Mouse (Mus musculus) liver, embryonic 13.5 days (tissue): ENCODE measurements around the gene Cd22. TPM values are rescaled to one million over a fixed set of nuclear protein-coding genes. Genes with fewer than 3 reads are reported as not detected.
"Not testable (repeated sequence)": the region's sequence is repeated elsewhere in the genome, so short reads cannot be mapped to it uniquely, and the experiment has no call there.

Experiments used
- ATAC-seq: fragments of 200-750 bp; cut with Nextera tagmentation; 2 replicates; pipeline ENCODE4 v1.8.0; 2017; ENCODE audit warnings: low read depth, mild to moderate bottlenecking, moderate number of reproducible peaks, moderate library complexity
- DNase-seq: peaks from one replicate; pipeline ENCODE4 v3.0.0; 2022
- H3K27ac ChIP-seq: fragments of 300-500 bp; sonication (generic); 2 replicates; pipeline ENCODE4 v1.5.1; 2015; ENCODE audit warnings: moderate library complexity, mild to moderate bottlenecking, inconsistent platforms
- H3K27me3 ChIP-seq: fragments of 300-500 bp; sonication (generic); 2 replicates; pipeline ENCODE4 v1.6.1; 2015; ENCODE audit warnings: mild to moderate bottlenecking, inconsistent platforms
- H3K36me3 ChIP-seq: fragments of 300-500 bp; sonication (generic); 2 replicates; pipeline ENCODE4 v1.6.1; 2015; ENCODE audit warnings: mild to moderate bottlenecking, inconsistent platforms
- H3K4me1 ChIP-seq: fragments of 300-500 bp; sonication (generic); replicated peaks from 2 replicates; pipeline ENCODE4 v1.6.1; 2015; ENCODE audit warnings: inconsistent platforms
- H3K4me2 ChIP-seq: fragments of 300-500 bp; sonication (generic); 2 replicates; pipeline ENCODE4 v1.6.1; 2015; ENCODE audit warnings: inconsistent platforms, mild to moderate bottlenecking, moderate library complexity
- H3K4me3 ChIP-seq: fragments of 300-500 bp; sonication (generic); replicated peaks from 2 replicates; pipeline ENCODE4 v1.5.1; 2015; ENCODE audit warnings: mild to moderate bottlenecking, inconsistent platforms
- H3K9ac ChIP-seq: fragments of 300-500 bp; sonication (generic); 2 replicates; pipeline ENCODE4 v1.6.1; 2015; ENCODE audit warnings: mild to moderate bottlenecking, inconsistent platforms
- H3K9me3 ChIP-seq: fragments of 300-500 bp; sonication (generic); replicated peaks from 2 replicates; pipeline ENCODE4 v1.6.1; 2016; ENCODE audit warnings: inconsistent platforms
- WGBS: fragments of 180-500 bp; shearing (Covaris S2); methylation state at CpG from one replicate; pipeline ENCODE4 v1.1.7; 2015; ENCODE audit not compliant: insufficient replicate concordance; 5-methylcytosine and 5-hydroxymethylcytosine counted together
- polyA plus RNA-seq: library from polyadenylated mRNA; unstranded; fragments of >200 nt; fragmentation: Nextera tagmentation; extraction: Ambion mirVana; gene quantifications from 2 replicates; pipeline ENCODE4 v1.2.1, GENCODE M21; 2015

Gene Cd22
- polyA plus RNA-seq, 1 experiment from 2014 or later, result 0.07 TPM

DNA sequence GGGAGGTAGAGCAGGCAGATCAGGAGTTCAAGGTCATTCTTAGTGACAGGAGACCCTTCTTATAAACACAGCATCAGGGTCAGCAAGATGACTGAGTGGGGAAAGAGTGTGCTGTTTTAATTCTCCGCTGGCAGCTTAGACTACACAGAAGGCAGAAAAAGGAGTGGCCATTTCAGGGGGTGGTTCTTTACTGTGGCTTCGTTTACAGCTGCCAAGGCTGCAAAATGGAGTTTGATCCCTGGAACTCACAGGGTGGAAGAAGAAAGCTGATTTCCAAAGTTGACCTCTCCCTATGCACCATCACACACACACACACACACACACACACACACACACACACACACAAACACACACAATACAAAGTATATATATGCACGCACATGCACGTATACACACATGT is 38.8 kb downstream of the Cd22 start:
- H3K36me3 ChIP-seq, result no peaks in the 10 kb centered on the region
- H3K9ac ChIP-seq, result no peak overlapping the region
- ATAC-seq (no peak), DNase-seq (no peak)
- no peak overlapping the region for H3K4me3 ChIP-seq
- H3K4me2 ChIP-seq, result no peak overlapping the region
- no peaks in the 10 kb centered on the region for H3K9me3 ChIP-seq
- 60% methylated on average over 4 of the region's 4 CpGs for WGBS
- H3K27me3 ChIP-seq, result no peaks in the 10 kb centered on the region
- no peak overlapping the region for H3K27ac ChIP-seq
- H3K4me1 ChIP-seq, result peaks cover 20% of the 10 kb centered on the region

DNA sequence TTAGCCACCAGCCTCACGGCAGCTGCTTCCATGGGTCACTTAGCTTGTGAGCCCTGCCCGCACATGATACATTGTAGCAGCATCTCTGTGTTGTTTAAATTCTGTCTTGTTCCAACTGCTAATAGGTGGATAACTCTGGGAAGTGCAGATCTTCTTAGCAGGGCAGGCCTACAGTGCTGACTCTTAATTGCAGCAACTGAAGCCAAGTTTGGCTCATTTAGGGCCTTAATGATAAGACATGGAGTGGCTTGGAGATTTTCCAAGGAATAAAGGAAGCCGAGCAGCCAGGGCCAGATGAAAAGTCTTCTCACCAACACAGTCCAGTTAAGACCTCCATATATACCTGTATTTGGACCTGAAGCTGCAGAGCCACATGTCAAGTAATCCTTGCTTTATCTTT is 39.8 kb downstream of the Cd22 start:
- Histone ChIP-seq H3K36me3 (no peaks in the 10 kb centered on the region), H3K4me3 (no peak overlapping the region), H3K9ac (no peak overlapping the region), H3K9me3 (no peaks in the 10 kb centered on the region), H3K27ac (no peak overlapping the region), H3K4me1 (peaks cover 20% of the 10 kb centered on the region), H3K4me2 (no peak overlapping the region), H3K27me3 (no peaks in the 10 kb centered on the region)
- DNase-seq (no peak), ATAC-seq (no peak)
- WGBS, result 59% methylated on average over 3 of the region's 3 CpGs

DNA sequence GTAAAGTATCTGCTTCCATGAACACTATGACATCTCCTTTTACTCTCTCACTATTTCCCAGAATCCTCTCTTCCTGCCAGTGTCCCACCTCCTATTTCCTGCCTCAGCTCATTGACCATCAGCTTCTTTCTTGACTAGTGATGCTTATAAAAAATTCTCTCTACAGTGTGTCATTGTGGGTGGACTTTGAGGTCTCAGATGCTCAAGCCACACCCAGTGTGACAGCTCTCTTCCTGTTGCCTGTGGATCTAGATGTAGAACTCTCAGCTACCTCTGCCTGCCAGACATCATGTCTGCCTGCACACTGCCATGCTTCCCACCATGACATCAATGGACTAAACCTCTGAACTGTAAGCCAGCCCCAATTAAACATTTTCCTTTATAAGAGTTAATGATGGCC is 42.9 kb downstream of the Cd22 start:
- Histone ChIP-seq H3K9ac (no peak overlapping the region), H3K4me3 (no peak overlapping the region), H3K36me3 (no peaks in the 10 kb centered on the region), H3K27me3 (no peaks in the 10 kb centered on the region), H3K9me3 (no peaks in the 10 kb centered on the region), H3K4me1 (peaks cover 9% of the 10 kb centered on the region), H3K27ac (no peak overlapping the region), H3K4me2 (no peak overlapping the region)
- no peak for ATAC-seq
- DNase-seq, result no peak

DNA sequence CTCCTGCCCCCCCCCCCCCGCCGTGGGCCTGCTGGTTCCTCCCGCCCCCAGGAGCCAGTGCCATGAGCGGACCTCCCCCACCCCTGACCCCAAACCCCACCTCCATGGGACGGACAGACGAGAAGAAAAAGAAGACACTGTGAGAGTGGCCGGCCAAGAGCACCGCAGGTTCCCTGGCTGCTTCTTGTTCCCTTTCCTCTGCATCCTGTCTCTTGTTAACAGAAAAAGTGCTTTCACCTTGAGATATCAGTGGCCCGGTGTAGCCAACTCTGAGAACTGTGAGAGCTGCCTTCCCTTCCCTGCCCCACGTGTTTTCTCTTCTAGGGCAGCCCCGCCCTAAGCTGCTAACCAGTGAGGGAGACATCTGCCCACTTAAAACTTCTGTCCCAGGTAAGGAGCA is 47.5 kb downstream of the Cd22 start:
- H3K27ac ChIP-seq, H3K27me3 ChIP-seq, ATAC-seq, DNase-seq, H3K9ac ChIP-seq, H3K4me2 ChIP-seq, H3K36me3 ChIP-seq, H3K9me3 ChIP-seq, H3K4me3 ChIP-seq, H3K4me1 ChIP-seq: not testable (repeated sequence)
- WGBS, result 23% methylated on average over 8 of the region's 11 CpGs

DNA sequence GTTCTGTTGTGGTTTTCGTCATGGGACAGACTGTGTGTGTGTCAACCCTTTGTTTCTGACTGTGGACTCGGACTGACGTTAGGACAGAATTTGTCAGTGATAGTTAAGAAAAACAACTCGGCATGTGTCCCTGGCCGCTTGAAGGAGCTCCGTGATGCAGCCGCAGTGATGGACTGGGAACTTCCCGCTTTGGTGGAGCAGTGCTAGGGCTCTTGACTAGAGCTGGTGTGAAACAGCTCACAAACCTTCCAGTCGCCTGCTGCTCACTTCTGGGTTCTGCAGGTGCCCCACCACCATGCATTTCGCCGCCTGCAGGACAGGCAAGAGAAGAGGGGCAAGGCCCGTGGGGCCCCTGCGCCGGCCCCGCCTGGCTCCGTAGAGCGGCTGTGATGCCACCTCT is 47.9 kb downstream of the Cd22 start:
- Histone ChIP-seq H3K36me3 (no peaks in the 10 kb centered on the region), H3K27me3 (no peaks in the 10 kb centered on the region), H3K4me3 (no peak overlapping the region), H3K4me2 (no peak overlapping the region), H3K9me3 (no peaks in the 10 kb centered on the region), H3K27ac (no peak overlapping the region), H3K9ac (no peak overlapping the region), H3K4me1 (0 out of 2 replicates have a peak, but pooled peaks cover 3% of the 10 kb centered on the region)
- 38% methylated on average over 16 of the region's 17 CpGs for WGBS
- ATAC-seq, result no peak
- no peak for DNase-seq

DNA sequence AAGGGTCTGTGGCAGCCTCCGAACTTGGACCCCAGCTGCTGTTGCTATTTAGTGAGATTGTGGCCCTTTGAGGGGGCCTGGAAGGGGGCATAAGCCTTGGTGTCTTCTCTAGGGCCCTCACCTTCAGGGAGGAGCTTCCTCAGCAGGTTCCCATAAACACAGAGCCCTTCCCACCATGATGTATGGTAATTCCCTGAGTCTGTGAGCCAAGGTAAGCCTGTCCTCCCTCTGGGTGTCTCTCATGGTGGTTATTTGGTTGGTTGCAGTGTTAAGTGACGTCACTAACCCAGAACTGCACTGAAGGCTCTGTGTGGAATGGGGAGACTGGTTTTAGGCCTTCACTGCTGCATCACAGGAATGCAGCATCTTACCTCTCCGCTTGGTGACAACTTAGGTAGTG is 50.7 kb downstream of the Cd22 start:
- no peak overlapping the region for H3K4me2 ChIP-seq
- ATAC-seq (no peak), DNase-seq (no peak)
- no peak overlapping the region for H3K4me3 ChIP-seq
- no peaks in the 10 kb centered on the region for H3K27me3 ChIP-seq
- H3K4me1 ChIP-seq, result 0 out of 2 replicates have a peak, but pooled peaks cover 3% of the 10 kb centered on the region
- WGBS, result 47% methylated on average over 3 of the region's 3 CpGs
- no peaks in the 10 kb centered on the region for H3K9me3 ChIP-seq
- no peaks in the 10 kb centered on the region for H3K36me3 ChIP-seq
- H3K27ac ChIP-seq, result no peak overlapping the region
- H3K9ac ChIP-seq, result no peak overlapping the region

DNA sequence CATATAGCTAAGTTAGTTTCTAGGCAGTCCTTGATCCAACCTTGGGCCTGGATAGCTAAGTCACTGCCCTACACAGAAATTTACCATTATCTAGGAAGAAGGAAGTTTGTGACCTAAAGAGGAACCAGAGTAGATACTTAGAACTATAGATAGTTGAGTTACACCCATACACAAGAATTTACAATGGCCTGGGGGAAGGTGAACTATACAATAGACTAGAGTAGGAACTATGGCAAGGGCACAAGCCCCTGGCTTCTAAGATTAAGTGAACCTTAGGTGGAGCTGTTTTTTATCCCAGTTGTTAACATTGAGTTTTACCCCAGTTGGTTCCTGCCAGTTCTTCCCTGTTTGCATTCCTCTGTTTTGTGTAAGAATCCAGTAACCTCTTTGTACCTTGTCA is 51.3 kb downstream of the Cd22 start:
- not testable (repeated sequence) for H3K4me3 ChIP-seq, H3K9ac ChIP-seq, H3K4me1 ChIP-seq, H3K36me3 ChIP-seq, H3K4me2 ChIP-seq, H3K27me3 ChIP-seq, H3K9me3 ChIP-seq, DNase-seq, H3K27ac ChIP-seq, ATAC-seq

DNA sequence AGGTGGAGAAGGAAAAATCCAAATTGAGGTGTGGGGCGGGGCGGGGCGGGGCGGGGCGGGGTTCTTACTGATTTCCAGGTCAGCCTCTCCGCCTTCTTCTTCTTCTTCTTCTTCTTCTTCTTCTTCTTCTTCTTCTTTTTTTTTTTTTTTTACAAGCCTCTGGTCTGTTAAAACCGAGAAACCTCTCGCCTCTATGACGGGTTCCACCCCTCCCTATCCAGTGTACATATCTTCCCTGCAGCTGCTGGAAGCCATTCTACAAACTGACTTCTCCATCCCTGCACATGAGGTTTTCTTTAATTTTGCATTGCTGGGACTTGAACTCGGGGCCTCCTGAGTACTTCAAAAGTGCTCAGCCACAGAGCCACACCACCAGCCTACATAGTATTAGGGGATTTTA is 53.5 kb downstream of the Cd22 start:
- Histone ChIP-seq H3K9me3 (no peaks in the 10 kb centered on the region), H3K27ac (no peak overlapping the region), H3K4me1 (0 out of 2 replicates have a peak, but pooled peaks cover 3% of the 10 kb centered on the region), H3K27me3 (no peaks in the 10 kb centered on the region), H3K4me2 (no peak overlapping the region), H3K4me3 (no peak overlapping the region), H3K36me3 (no peaks in the 10 kb centered on the region), H3K9ac (no peak overlapping the region)
- DNase-seq, result no peak
- WGBS, result 61% methylated on average over 10 of the region's 10 CpGs
- ATAC-seq, result no peak

DNA sequence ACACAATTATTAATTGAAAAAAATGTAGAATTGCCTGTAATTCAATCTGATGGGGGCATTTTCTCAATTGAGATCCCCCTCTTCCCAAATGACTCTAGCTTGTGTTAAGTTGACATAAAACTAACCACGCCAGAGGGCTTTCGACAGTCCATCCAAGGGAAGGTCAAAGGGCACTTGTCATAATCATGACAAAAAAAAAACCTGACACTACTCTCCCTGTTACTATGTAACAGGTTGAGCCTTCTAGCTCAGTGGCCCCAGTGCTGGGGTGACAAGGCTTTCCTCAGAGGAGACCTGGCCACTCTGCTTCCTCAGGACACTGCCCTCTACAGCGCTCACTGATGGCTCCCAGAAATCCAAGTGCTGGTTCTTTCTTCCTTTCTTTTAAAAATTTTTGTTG is 55.8 kb downstream of the Cd22 start:
- Histone ChIP-seq H3K9me3 (no peaks in the 10 kb centered on the region), H3K27ac (no peak overlapping the region), H3K4me2 (no peak overlapping the region), H3K36me3 (no peaks in the 10 kb centered on the region), H3K4me3 (no peak overlapping the region), H3K9ac (no peak overlapping the region), H3K4me1 (peaks cover 17% of the 10 kb centered on the region), H3K27me3 (no peaks in the 10 kb centered on the region)
- DNase-seq (no peak), ATAC-seq (no peak)
- WGBS, result 74% methylated on average over 3 of the region's 3 CpGs

DNA sequence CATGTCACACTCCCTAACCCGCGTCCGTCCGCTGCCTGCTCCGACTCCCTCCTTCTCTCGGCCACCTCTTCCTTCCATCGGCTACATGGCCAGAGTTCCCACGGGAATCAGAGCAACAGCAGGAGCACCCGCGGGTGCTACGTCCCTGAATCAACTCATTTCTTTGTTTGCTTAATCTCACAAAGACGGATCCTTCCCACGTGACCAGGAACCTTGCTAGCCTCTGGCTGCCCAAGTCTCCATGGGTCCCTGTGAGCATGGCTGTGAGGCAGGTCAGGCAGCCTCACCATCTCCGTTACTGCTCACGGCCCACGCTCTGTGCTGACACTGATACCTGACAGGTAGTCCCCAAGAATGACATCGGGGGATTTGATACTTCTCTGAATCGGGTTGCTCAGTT is 56.5 kb downstream of the Cd22 start, which contains the start of gene Ffar2:
Gene Ffar2, minus strand, starts transcription at position 101 of the 400 bp plus-strand sequence.
- no peak for DNase-seq
- ATAC-seq, result no peak
- no peak within 1 kb of the TSS for H3K4me3 ChIP-seq
- 81% methylated on average over 18 of the region's 18 CpGs for WGBS
- no peaks in the 10 kb centered on the region for H3K9me3 ChIP-seq
- H3K4me2 ChIP-seq, result no peak within 1 kb of the TSS
- H3K36me3 ChIP-seq, result no peaks in the 10 kb centered on the region
- no peaks in the 10 kb centered on the region for H3K27me3 ChIP-seq
- peaks cover 17% of the 10 kb centered on the region for H3K4me1 ChIP-seq
- H3K9ac ChIP-seq, result no peak within 1 kb of the TSS
- no peak within 1 kb of the TSS for H3K27ac ChIP-seq

DNA sequence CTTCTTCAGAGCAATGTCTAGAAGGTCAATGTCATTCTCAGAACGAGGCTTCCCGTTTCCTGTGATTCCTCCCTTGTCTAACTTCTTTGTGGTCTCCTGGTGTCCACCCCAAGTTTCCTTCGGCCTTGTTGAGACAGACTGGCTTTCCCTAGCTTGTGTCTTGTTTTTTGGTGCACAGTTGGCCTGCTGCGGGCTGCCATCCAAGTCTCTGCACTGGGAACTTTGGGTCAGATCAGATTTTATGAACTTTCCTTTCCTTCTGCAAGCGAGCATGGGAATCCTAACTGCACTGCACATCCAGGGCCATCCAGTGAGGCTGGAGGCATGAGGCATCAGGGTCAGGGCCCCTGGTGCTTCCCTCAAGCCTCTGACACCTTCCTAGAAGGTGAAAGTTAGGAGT is 58.6 kb downstream of the Cd22 start:
- Histone ChIP-seq H3K27ac (no peak overlapping the region), H3K27me3 (no peaks in the 10 kb centered on the region), H3K4me1 (peaks cover 17% of the 10 kb centered on the region), H3K9ac (no peak overlapping the region), H3K36me3 (no peaks in the 10 kb centered on the region), H3K4me2 (no peak overlapping the region), H3K4me3 (no peak overlapping the region), H3K9me3 (no peaks in the 10 kb centered on the region)
- no peak for DNase-seq
- WGBS, result 31% methylated on average over 5 of the region's 5 CpGs
- ATAC-seq, result no peak

DNA sequence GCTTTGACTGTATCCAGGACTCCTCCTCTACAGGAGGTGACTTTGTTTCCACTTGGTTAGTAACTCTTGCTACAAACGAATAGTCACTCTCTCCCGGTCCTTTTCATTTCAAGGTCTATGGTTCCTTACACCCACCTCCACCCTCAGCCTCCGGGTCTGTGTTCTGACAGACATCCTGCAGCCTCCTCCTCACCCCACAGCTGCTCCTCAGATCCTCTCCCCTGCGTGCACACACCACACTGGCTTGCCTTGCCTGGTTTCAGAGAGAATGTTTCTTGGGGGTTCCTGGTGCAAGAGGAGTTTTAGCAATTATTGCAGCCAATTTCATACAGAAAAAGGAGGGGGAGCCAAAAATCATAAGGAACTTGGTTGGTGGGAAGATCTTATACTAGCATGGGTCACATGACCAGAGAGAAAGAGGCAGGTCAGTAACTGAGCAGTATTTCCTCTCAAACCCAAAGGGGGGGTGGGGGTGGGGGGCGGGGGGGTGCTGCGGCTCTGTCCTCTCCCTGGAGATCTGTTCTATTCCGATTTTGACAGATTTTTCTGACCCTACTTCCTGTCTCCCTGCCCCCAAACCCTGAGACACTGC is 59.2 kb downstream of the Cd22 start:
- H3K4me2 ChIP-seq, result 0 out of 2 replicates have a peak overlapping the region, but pooled peaks have one; percentile 8
- WGBS, result 23% methylated on average over 7 of the region's 7 CpGs
- no peaks in the 10 kb centered on the region for H3K36me3 ChIP-seq
- no peaks in the 10 kb centered on the region for H3K27me3 ChIP-seq
- no peaks in the 10 kb centered on the region for H3K9me3 ChIP-seq
- H3K9ac ChIP-seq, result no peak overlapping the region
- ATAC-seq (no peak), DNase-seq (no peak)
- no peak overlapping the region for H3K27ac ChIP-seq
- H3K4me3 ChIP-seq, result no peak overlapping the region
- peaks cover 17% of the 10 kb centered on the region for H3K4me1 ChIP-seq
